Mouse (Mus musculus): ENCODE measurements around the gene Nop10.
"Not testable (repeated sequence)": the region's sequence is repeated elsewhere in the genome, so short reads cannot be mapped to it uniquely, and the experiment has no call there.

Gene Nop10

DNA sequence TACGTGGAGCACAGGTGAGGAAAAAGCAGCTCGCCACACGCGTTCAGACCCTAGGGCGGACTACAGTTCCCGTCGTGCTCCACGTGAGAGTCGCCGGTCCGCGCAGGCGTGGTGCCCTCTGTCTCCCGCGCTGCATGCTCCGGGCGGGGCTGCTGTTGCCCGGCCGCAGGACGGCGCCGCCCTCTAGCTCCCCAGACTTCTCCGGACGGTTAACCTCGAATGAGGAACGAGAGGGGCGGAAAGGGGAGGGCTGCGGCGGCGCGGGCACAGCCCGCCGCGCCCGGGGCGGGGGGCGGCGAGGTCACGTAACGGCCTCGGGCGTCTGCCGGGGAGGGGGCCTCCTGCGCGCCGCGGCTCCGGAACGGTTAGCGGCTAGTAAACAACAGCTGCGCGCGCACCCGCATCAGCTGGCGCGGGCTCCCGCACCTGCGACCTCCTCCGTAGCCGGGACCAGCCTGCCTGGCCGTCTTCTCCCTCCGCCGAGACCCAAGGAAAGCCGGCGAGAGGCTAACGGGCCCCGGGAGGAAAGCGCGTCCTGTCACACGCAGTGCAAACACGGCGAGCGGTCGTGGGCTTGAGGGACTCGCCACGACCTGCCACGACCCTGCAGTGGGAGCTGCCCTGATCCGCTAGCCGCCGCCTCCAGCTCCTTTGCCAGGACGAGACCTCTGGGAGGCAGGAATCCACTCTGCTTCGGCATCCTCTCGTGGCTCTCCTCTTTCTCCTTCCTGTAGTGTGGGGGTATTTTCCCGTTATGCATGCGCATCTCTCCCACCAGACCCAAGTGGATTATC lies 3.9 kb downstream of the Nop10 start, which contains the start of gene Slc12a6:
TSS of gene Slc12a6 (plus strand) at position 378 of the 794 bp plus-strand sequence.
- DNase-seq: peak; percentile 96 to 97

DNA sequence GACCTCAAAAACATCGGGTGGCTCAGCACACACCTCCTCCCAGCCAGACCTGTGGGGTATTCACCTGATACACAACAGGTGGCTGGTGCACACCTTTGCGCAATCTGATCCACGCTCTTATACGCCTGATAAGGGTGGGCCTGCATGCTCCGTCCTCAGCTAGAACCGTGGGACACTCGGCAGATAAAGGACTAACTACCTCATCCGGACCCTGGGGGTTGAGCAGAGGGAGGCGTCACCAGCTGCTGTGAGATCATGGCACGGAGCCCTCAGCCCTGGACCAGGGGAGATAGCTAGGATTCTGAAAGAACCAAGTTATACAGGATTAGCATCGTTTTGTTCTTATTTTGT lies 4.5 kb downstream of the Nop10 start, which contains the start of gene Gm21985:
TSS of gene Gm21985 (plus strand) at position 73 of the 351 bp plus-strand sequence.
- peak; percentile 78 to 79 for DNase-seq

DNA sequence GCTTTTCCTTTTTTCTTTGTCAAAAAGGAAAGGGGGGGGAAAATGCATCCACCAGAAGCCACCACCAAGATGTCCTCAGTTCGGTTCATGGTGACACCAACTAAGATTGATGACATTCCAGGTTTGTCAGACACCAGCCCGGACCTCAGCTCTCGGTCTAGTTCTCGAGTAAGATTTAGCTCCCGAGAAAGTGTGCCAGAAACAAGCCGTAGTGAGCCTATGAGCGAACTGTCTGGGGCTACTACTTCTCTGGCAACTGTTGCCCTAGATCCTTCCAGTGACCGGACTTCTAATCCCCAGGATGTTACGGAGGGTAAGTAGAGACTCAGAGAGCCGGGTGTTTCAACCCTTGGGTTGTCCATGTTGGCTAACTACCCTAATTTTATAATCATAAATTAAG lies 5.1 kb downstream of the Nop10 start:
- peak; percentile 31 to 40 for DNase-seq

DNA sequence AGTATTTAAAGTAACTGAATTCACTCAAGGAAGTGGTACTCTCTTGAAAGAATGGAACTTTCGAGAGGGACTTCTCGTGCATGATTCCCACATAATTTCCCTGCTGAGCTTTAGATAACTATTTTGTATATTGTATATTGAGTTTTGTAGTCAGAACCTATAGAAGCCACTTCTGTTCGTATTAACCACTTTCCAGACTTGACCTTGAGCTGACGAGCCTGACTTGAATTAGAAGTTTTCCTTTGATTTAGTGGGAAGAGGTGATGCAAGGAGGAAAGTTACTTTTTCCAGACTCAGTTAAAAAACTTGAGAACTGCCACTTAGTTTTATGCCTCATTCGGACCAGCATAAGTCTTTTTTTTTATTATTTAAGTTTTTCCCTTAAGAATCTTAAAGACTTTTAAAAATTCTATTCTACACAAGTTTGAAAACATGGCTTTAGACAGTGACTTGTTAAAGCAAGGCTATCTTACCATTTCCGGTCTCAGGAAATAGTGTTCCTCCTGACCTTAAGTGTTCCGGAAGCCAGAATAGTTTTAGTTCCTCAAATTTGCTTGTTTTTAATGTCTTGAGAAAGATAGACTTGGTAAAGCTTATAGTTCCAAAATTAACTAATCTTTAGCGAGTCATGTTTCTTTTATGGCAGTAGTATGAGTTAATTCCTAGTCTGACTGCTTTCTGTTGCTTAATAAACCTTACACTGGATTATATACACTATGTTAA lies 6.0 kb downstream of the Nop10 start:
- no peak for DNase-seq

DNA sequence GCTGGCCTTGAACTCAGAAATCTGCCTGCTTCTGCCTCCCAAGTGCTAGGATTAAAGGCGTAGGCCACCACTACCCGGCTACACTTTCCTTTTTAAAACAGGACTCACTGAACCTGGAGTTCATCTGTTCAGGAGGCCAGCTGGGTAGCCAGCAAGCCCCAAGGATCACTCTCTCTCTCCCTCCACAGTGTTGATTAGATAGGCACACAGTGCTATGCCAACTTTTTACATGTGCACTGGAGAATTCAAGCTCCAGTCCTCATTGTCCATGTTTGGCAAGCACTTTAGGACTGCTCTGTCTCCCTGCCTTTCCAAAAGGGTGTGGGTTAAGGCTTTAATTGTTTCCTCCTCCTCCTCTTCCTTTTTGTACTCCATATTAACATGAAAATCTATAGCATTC lies 8.3 kb downstream of the Nop10 start:
- DNase-seq: no peak

DNA sequence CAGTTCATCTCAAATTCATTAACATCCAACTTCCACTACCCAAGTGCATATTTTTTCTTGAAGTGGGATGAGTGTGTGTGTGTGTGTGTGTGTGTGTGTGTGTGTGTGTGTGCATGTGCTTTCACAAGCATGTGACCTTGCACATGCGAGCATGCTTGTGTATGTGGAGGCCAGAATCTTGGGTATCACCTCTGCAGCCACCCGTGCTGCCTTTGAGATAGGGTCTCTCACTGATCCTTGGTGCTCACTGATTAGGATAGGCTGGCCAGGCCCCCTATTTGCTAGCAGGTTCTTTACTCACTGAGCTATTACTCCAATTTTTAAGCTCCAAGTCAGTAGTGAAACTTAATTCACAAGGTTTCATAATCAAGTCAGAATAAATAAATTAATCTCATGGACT lies 11.2 kb downstream of the Nop10 start:
- no peak for DNase-seq

DNA sequence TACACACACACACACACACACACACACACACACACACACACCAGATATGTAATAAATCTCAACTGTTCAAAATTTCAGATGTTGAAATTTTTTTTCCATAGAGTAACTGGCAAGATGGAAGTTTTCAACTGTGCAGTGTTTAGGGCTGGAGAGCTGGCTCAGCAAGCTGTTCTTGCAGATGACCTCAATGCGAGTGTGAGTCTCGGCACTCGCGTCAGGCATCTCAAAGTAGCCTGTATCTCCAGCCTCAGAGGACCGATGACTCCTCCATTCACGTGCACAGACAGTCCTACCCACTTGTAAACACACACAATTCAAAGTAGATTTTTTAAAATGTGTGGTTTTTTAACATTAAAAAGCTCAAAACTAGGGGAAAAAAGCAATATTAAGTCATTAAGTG lies 11.7 kb downstream of the Nop10 start:
- no peak for DNase-seq

DNA sequence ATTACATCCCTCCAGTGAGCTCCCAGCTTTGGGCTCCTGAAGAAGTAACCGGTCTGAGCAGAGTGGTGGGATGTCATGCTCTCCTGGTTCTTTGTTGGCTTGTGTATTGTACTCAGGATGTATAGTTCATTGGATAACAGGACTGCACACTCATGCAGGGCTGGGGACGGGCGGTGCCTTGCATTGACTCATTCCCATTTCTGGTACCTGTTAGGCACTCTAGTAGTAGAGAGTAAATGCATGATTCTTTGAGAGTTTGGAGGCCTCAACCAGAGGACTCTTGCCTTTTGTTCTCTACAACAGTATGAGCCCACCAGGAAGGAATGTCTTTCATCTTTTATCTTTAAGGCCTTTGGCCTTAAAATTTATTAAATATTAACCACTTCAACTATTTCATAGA lies 15.1 kb downstream of the Nop10 start:
- DNase-seq: no peak

DNA sequence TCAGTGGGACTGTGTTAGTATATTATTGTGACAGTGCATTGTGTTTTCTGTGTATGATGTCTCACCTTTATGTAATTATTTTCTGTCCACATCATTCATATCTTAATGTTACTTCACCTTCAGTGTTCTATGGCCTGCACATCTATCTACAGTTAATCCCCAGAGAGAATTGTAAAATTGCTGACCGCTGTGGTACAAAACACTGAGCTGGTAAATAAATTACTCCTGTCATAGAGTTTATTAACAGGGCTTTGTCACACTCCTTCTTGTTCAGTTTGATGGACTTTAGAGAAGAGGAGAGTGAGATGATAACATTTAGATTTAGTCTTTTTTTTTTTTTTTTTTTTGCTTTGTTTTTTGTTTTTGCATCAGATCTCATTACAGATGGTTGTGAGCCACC lies 21.1 kb downstream of the Nop10 start:
- DNase-seq: no peak

DNA sequence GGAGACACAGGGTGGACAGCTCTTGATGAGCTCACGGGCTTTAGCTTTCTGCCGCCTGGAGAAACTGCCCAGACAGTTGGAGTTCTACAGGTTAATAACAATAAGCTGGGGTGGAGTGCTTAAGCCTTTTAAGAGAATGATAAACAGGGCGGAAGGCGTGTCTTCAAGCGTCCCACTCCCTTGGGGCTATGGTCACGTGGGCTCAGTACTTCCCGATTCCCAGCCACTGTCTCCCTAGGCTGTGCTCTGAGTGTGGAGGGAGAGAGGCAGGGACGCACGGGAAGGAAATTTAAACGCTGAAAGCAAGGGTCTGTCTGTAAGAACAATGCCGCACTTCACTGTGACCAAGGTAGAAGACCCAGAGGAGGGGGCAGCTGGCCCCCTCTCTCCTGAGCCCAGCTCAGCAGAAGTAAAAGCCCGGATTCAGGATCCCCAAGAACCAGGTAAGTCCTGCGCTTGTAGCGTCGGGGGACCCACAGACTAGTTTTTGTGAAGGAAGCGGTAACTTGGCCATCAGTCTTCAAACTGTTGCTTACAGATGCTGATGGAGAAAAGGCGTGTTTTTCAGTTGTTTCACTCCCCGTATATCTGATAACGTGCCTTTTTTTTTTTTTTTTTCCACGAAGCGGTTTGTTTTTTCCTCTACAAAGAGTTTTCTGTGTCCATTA lies 22.8 kb downstream of the Nop10 start:
- DNase-seq: peak; percentile 35 to 46

DNA sequence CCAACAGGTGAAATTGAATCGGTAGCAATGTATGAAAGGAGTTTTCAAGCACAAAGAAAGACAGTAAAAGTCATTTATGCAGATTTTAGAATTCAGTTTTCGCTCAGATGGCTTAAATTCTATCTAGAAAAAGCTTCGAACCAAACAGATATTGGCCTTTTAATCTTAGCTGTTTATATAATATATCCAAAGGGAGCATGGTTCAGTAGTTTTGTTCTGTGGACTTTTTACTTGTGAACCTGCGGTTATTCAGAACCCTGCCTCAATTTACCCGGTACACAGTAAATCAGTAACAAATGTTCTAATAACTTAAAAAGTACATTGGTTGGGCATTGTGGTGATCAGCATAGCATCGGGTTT lies 23.3 kb downstream of the Nop10 start:
- DNase-seq: no peak

DNA sequence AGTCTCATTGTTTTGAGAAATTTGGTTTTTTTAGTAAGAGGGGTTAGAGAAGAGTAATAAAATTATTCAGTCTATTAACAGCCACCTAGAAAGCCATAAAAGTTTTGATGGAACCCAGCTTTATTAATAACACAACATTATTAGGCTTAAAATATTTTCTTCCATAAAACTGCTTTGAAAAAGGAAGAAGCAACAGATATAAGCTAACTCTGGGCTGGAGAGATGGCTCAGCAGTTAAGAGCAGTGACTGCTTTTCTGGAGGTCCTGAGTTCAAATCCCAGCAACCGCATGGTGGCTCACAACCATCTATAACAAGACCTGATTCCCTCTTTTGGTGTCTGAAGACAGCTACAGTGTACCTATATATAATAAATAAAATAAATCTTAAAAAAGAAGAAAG lies 24.3 kb downstream of the Nop10 start:
- not testable (repeated sequence) for DNase-seq

DNA sequence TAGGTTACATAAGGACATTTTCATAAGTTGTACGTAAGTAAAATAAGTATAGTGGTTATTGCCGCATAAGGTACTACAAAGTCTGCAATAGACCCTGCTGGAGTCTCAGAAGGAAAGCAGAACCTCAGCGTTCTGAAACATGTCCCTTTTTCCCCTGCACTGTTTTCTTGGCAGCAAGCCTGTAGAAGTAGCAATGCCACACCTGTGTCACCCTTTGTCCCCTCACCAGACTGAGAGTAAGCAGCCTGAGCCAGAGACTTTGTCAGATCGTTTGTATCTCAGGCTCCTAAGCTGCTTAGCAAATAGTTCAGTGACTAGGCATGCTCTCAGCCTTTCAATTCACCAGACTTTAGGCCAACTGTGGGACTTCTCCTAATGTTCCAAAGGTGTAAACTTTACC lies 25.3 kb downstream of the Nop10 start:
- no peak for DNase-seq

DNA sequence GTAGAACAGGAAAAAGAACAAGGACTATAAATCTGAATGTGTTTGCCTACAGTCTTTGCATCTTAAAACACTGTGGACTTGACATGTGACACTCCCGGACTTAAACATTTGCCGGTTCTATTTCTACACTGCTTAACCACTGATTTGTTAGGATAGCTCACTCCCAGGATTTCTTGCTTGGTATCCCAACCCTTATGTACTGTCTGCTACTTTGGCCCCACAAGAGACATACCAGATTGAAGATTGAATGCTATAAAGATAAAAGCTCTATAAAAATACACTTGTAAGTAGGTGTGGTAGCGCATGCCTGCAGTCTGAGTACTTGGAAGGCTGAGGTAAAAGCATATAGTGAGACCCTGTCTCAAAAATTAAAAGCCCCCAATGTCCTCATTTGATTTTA lies 27.8 kb downstream of the Nop10 start:
- DNase-seq: no peak

DNA sequence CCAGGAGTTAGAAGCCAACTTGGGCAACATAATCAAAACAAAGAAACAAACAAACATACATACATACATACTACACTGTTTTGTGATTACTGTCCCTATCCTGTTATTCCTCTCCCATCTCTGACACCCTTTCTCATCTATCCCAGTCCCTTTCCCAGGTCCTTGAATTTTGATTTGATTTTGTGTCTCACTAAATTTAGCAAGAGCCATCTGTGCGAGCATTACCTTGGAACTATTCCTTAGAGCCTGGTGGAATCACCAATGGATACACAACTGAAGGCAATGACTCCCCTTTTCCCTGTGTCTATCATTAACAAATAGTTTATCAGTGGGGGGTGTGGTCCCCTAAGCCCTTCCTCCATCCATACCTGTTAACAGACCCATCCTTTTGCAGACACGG lies 31.1 kb downstream of the Nop10 start:
- peak in 1 of 2 experiments; percentile 6 for DNase-seq

DNA sequence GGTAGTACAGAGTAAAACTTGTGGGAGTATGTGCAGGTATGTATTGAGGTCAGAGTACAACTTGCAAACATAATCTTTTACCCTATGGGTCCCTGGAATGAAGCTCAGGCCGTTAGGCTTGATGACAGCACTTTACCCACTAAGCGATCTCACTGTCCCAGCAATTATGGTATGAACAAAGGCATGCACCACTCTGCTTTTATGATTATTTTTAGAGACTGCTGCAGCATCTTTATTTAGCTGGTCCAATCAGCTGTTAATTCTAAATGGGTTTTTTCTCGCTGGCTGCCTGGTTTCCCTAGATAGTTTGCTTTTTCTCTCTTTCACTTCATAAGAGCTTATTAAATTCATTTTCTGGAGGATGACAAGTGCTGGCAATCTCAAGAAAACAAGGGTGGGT lies 34.5 kb downstream of the Nop10 start:
- DNase-seq: no peak

DNA sequence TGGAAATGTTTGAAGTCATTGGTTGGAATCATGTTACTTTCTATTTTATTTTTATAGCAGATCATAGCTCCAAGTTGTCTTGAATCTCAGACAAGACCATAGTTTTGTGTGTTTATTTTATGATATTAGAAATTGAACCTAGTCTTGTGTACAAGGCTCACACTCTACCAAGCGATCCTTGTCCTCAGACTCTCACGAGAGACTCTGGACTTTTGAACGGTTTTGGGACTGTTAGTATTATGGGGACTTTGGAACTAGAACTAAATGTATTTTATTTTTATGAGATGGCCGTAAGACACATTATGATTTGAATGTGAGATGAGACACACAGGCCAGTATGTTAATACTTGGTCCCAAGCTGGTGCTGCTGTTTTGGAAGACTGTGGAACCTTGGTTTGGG lies 36.5 kb downstream of the Nop10 start:
- DNase-seq: no peak

DNA sequence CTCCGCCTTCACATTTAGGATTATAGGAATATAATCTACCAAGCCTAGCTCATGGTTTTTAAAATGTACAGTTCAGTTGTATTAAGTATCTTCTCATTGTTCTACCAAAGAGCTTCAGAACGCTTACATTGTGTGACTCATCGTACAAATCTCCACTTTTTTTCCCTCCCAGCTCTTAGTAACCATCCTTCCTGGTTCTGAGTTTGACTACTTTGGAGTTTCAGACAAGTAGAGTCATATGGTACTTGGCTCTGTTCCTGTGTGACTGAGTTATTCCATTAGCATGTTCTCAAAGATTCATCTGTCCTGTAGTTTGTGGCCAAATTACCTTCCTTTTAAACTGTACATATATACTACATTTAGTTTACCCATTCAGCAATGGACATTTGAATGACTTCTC lies 46.9 kb downstream of the Nop10 start:
- DNase-seq: no peak

DNA sequence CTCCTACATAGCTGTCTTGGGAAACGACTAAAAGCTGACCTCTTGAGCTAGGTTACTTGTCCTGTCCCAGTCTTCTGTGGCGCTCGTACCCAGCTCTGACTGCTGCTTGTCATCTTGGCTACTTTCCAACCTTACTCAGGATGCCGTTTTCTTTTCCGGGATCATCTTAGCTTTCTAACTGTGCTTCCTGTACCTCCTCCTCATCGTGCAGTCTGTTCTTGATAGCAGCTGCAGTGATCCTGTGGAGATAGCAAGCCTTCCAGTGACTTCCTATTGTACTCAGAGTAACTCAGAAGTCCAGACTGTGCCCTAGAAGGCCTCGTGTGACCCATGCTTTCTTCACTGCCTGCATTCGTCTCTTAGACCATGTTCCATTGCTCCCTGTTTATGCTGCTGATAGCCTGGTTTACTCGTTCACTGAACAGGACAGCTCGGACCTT lies 47.5 kb downstream of the Nop10 start:
- peak in 1 of 2 experiments; percentile 32 for DNase-seq

All from cerebellum, postnatal 10 days (tissue).